Mouse (Mus musculus): Measurements from ENCODE around the gene Cldn6. TPM values are rescaled to one million over a fixed set of nuclear protein-coding genes. Genes with fewer than 3 reads are reported as not detected.

The Cldn6 gene
- not detected for total RNA-seq (2021)
- long read RNA-seq, experiment 1, result 0 reads
- long read RNA-seq, experiment 2, result 0 reads

DNA sequence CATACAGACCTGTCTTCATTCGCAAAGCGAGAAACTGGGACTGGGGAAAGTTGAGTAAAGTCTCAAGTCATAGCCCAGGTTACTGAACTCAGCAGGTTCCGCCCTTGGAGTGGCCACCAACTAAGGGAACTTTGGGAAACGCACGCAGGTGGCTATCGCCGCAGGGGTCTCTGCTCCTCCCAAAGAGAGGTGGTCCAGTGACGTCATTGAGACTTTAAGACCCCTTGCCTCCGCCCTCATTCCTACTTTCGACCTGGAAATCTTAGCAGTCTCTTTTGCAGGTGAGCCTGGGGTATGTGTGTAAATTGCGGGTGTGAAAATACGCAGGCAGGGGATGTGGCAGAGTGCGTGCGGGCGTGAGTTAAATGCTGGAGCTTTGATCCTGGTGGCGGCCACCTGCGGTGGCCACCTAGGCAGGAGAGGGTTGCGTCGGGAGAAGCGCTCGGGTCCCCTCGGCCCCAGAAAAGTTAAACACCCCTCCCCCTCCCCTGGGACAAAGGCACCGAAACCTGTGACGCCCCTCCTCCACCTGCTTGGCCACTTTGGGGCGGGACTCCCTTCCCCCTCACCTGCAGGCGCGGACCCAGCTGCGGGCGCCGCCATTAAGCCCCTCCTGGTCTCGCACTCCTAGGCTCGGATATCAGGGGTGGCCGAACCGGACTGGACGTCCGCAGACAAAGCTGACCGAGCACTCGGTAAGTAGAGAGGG lies at the start of gene Cldn6:
Cldn6 (plus strand) TSS at position 123 of the 709 bp plus-strand sequence.
- DNase-seq, result no peak

GRCm38 (mm10) chr17:23630195-23631020 lies 48.6 kb upstream of the Cldn6 start:
- DNase-seq, result peak; percentile 85 to 90

- DNase-seq, result no peak
Observed at GRCm38 (mm10) chr17:23631241-23631640, 47.8 kb upstream of the Cldn6 start.

DNA sequence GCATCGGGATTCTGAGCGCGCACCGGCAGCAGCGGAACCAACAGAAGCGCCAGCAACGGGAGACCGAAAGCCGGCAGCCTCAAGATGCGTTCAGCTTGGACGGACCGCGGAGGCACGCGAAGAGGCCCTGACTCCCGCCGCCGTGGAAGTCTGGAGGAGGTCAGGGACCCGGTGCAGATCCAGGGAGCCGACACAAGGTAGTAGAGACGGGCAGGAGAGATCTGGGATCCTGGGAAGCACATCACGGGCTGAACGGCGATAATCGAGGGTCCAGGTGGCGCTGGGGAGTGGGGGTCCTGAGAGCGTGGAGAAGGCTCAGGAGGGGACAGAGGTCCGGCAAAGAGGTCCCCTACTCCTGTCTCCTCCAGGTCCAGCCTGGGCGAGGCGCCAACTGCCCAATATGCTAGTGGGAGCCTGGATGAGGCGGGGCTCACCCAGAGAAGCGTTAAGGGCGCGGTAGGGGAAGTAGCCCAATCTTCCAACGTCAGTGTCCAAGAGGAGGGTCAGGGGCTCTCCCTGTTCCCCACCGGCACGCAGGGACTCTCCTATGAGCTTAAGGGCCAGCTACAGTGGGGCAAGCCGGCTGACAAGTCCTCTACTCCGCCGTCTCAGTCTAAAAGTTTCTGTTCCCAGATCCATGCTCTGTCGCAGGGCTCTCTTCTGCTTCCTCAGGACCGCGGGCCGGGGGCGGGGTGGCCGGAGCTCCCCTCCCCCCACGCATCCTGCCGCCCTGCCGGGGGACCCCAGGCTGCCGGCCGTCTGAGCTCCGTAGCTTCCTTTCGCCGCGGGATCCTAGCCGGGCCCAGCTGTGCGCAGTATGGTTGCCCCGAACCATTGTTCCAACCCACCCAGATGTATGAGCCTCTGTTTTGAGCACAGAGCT lies 34.2 kb upstream of the Cldn6 start, which contains the start of gene Mmp25:
Mmp25 (minus strand) TSS at position 665 of the 883 bp plus-strand sequence.
- DNase-seq, result no peak

- DNase-seq, result no peak
Observed at GRCm38 (mm10) chr17:23645894-23646293, 33.2 kb upstream of the Cldn6 start.

GRCm38 (mm10) chr17:23651363-23651762 lies 27.7 kb upstream of the Cldn6 start:
- no peak for DNase-seq

- DNase-seq, result no peak
Observed at GRCm38 (mm10) chr17:23653324-23653723, 25.7 kb upstream of the Cldn6 start.

DNA sequence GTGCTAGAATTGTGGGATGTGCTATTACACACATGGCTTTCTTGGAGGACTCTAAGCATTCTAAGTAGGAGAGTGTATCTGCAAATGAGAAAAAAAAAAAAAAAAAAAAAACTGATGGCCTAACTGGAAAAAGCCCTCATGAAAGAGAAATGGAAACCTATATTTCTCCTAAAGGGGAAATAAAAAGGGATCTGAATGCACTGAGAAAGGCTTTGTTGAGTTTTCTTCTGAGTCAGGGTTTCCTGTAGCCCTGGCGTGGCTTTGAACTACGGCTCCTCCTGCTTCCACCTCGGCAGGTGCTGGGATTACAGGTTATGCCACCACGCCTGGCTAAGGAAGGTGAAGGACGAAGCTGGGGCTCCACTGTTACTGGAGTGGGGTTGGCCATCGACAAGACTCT lies 25.0 kb upstream of the Cldn6 start:
- no peak for DNase-seq

DNA sequence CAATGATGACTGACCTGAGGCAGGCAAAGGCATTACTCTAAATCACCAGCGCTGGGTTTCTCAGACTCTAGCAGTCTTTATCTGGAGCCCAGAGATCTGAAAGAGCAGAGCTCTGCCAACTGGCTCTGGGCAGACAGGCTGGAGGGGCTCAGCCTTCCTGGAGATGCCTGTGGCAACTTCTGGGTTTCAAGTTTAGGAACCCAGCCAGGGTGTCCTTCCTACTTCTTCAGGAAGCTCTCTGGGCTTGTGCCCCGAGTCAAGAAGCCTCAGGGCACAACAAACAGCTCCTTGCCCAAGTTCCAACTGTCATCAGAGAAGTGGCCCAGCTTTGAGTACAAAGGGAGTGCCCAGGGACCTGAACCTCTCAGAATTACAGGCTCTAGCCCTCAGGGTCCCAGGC lies 24.6 kb upstream of the Cldn6 start:
- no peak for DNase-seq

- no peak for DNase-seq
Observed at GRCm38 (mm10) chr17:23658450-23658849, 20.6 kb upstream of the Cldn6 start.

GRCm38 (mm10) chr17:23660117-23660875 lies 18.8 kb upstream of the Cldn6 start, which contains the start of gene Bicdl2:
Gene Bicdl2 (plus strand): TSS chr17:23660506.
- peak; percentile 53 to 74 for DNase-seq

DNA sequence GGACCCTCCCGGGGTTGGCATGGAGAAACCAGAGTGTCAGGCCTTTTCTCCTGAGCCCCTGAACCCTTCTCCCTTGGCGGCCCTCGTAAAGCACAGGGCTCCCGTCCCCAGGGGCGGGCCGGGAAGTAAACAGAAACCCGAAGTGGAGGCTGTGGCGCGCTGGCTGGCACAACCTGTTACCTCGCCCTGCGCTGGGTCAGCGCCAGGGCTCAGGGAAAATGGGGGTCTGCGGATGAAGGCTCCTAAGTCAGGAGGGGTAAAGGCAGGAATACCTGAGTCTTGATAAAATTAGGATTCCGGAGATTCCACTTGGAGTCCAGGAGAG lies 18.2 kb upstream of the Cldn6 start:
- DNase-seq, result no peak

GRCm38 (mm10) chr17:23661526-23661925 lies 17.5 kb upstream of the Cldn6 start:
- peak in 1 of 2 experiments; percentile 43 for DNase-seq

GRCm38 (mm10) chr17:23664556-23665021 lies 14.5 kb upstream of the Cldn6 start:
- no peak for DNase-seq

GRCm38 (mm10) chr17:23665511-23665910 lies 13.5 kb upstream of the Cldn6 start:
- DNase-seq, result no peak

DNA sequence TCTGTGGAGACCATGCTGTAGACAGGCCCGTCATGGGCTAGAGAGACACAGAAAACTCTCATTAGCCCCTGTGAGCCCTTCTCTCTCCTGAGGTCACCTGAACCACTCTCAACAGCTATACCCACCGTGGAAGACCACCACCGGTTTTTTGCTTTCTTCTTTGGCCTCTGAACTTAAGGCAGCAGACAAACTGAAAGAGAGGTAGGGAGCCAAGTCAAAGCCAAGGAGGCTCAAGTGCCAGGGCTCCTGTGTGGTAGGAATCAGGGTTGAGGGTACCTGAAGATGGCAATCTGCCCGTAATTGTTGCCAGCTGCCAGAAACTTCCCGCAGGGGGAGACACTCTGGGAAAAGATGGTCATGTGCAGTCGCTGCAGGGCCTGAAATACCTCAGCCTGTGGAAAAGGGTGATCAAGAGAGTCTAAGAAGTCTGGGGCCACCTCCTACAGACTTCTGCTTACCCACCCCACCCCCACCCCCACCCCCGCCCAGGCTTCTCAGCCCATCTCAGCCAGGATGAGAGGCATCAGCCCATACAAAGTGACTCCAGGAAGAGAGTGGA lies 8.5 kb upstream of the Cldn6 start:
- no peak for DNase-seq

- no peak for DNase-seq
Observed at GRCm38 (mm10) chr17:23671519-23671918, 7.5 kb upstream of the Cldn6 start.

DNA sequence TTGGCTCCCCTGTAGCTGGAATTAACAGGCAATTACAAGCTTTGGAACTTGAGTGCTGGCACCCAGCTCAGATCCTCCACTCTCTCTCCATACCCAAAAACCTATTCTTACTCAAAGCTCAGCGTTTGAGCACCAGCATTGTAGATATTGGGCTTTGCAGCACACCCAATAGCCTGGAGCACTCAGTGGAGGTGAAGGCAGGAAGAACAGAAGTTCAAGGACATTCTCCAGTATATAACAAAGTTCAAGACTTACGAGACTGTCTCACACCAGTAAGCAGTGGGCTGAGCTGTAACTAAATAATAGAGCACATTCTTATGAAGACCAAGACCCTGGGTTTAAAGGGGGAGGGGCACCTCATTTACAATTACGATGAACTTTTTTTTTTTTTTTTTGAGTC lies 6.3 kb upstream of the Cldn6 start:
- DNase-seq, result no peak

DNA sequence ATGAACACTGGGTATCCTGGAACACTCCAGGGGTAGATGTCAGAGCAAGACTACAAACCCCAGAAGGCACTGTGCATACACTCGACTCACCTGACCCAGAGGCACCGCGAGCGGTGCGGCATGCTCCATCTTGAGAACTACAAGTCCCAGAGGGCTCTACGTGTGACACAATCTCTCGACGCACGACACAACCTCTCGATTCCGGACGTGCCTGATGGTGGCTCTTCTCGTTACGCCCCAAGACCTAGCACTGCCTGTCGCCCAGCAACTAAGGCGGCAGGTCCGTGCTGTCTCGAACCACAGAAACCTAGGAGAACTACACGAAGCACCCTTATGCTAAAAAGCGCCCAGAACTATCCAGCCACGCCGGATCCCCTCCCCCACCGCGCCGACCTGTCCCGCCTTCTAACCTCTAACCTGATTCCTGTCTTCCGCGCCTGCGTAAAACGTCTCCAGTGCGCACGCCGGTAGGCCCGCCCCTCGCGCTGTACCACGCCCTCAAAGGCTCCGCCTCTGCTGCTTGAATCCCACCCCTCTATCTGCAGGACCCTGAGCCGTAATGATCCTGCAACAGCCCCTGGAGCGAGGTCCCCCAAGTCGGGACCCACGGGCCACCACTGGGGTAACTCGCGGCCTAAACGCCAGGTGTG lies 5.5 kb upstream of the Cldn6 start, which contains the start of the genes Hcfc1r1 and Thoc6:
Hcfc1r1 (plus strand) TSS at position 173 of the 650 bp plus-strand sequence.
Thoc6 (minus strand) TSS at position 459 of the 650 bp plus-strand sequence.
- DNase-seq, result peak; percentile 92 to 94

- peak; percentile 28 to 31 for DNase-seq
Observed at GRCm38 (mm10) chr17:23674271-23674952, 4.6 kb upstream of the Cldn6 start.
